Mouse (Mus musculus) splenic B cell, adult 2 months (primary cell): ENCODE measurements around the gene Ccr7.
A peak's percentile ranks its signal among the peaks of the same experiment; 100 is the strongest.

Experiments used
- DNase-seq: peaks from one replicate; pipeline ENCODE4 v3.0.0-alpha.2; 2011; ENCODE audit warnings: low read depth, low spot score
- H3K27me3 ChIP-seq: 2 replicates; pipeline ENCODE4 v1.6.1; 2012; ENCODE audit warnings: mild to moderate bottlenecking, low read length, moderate library complexity, mixed read lengths; ENCODE audit not compliant: control insufficient read depth, poor library complexity, insufficient read depth, severe bottlenecking
- H3K36me3 ChIP-seq: 2 replicates; pipeline ENCODE4 v1.6.1; 2012; ENCODE audit warnings: mild to moderate bottlenecking, low read length, moderate library complexity, mixed read lengths; ENCODE audit not compliant: control insufficient read depth, poor library complexity, insufficient read depth, severe bottlenecking

Ccr7 gene

GRCm38 (mm10) chr11:99148400-99148799 is 6.5 kb downstream of the Ccr7 start:
- Histone ChIP-seq H3K36me3 (peaks cover 20% of the 10 kb centered on the region), H3K27me3 (no peaks in the 10 kb centered on the region)
- no peak for DNase-seq

GRCm38 (mm10) chr11:99147920-99148289 is 7.0 kb downstream of the Ccr7 start:
- H3K36me3 ChIP-seq: peaks cover 20% of the 10 kb centered on the region
- H3K27me3 ChIP-seq: no peaks in the 10 kb centered on the region
- DNase-seq: peak; percentile 49

- peaks cover 20% of the 10 kb centered on the region for H3K36me3 ChIP-seq
- no peaks in the 10 kb centered on the region for H3K27me3 ChIP-seq
- peak; percentile 17 for DNase-seq
Observed at GRCm38 (mm10) chr11:99147041-99147919, 7.6 kb downstream of the Ccr7 start.

GRCm38 (mm10) chr11:99146558-99146957 is 8.3 kb downstream of the Ccr7 start:
- peaks cover 20% of the 10 kb centered on the region for H3K36me3 ChIP-seq
- H3K27me3 ChIP-seq: no peaks in the 10 kb centered on the region
- no peak for DNase-seq

- Histone ChIP-seq H3K27me3 (no peaks in the 10 kb centered on the region), H3K36me3 (peaks cover 20% of the 10 kb centered on the region)
- peak; percentile 44 for DNase-seq
Observed at GRCm38 (mm10) chr11:99145765-99146164, 9.1 kb downstream of the Ccr7 start.

- DNase-seq: no peak
- no peaks in the 10 kb centered on the region for H3K27me3 ChIP-seq
- H3K36me3 ChIP-seq: peaks cover 20% of the 10 kb centered on the region
Observed at GRCm38 (mm10) chr11:99144940-99145339, 9.9 kb downstream of the Ccr7 start.

- peaks cover 20% of the 10 kb centered on the region for H3K36me3 ChIP-seq
- DNase-seq: peak; percentile 64
- H3K27me3 ChIP-seq: no peaks in the 10 kb centered on the region
Observed at GRCm38 (mm10) chr11:99144456-99144855, 10.4 kb downstream of the Ccr7 start.

GRCm38 (mm10) chr11:99143123-99144082 is 11.5 kb downstream of the Ccr7 start:
- Histone ChIP-seq H3K27me3 (no peaks in the 10 kb centered on the region), H3K36me3 (peaks cover 14% of the 10 kb centered on the region)
- no peak for DNase-seq

GRCm38 (mm10) chr11:99142493-99143095 is 12.3 kb downstream of the Ccr7 start:
- peaks cover 10% of the 10 kb centered on the region for H3K36me3 ChIP-seq
- no peak for DNase-seq
- no peaks in the 10 kb centered on the region for H3K27me3 ChIP-seq

- Histone ChIP-seq H3K27me3 (no peaks in the 10 kb centered on the region), H3K36me3 (peaks cover 5% of the 10 kb centered on the region)
- no peak for DNase-seq
Observed at GRCm38 (mm10) chr11:99142046-99142445, 12.8 kb downstream of the Ccr7 start.

GRCm38 (mm10) chr11:99141600-99141999 is 13.3 kb downstream of the Ccr7 start:
- H3K27me3 ChIP-seq: no peaks in the 10 kb centered on the region
- DNase-seq: no peak
- peaks cover 4% of the 10 kb centered on the region for H3K36me3 ChIP-seq

- Histone ChIP-seq H3K27me3 (no peaks in the 10 kb centered on the region), H3K36me3 (no peaks in the 10 kb centered on the region; the same call in 1 of the 2 replicates)
- DNase-seq: no peak
Observed at GRCm38 (mm10) chr11:99138976-99139375, 15.9 kb downstream of the Ccr7 start.

GRCm38 (mm10) chr11:99137385-99137784 is 17.5 kb downstream of the Ccr7 start:
- H3K27me3 ChIP-seq: no peaks in the 10 kb centered on the region
- DNase-seq: no peak
- H3K36me3 ChIP-seq: no peaks in the 10 kb centered on the region

- DNase-seq: peak; percentile 51
- Histone ChIP-seq H3K27me3 (no peaks in the 10 kb centered on the region), H3K36me3 (no peaks in the 10 kb centered on the region)
Observed at GRCm38 (mm10) chr11:99136961-99137360, 17.9 kb downstream of the Ccr7 start.
